Mouse (Mus musculus) spleen, postnatal 14 days (tissue): Measurements from ENCODE around the gene Hsf4.
A peak's percentile ranks its signal among the peaks of the same experiment; 100 is the strongest.
"Not testable (repeated sequence)": the region's sequence is repeated elsewhere in the genome, so short reads cannot be mapped to it uniquely, and the experiment has no call there.

Experiments
- DNase-seq, 2 experiments: peaks; one replicate each; pipeline ENCODE4 v3.0.0; 2021 to 2022; ENCODE audit warnings: low spot score in 2 of 2

Hsf4 gene

DNA sequence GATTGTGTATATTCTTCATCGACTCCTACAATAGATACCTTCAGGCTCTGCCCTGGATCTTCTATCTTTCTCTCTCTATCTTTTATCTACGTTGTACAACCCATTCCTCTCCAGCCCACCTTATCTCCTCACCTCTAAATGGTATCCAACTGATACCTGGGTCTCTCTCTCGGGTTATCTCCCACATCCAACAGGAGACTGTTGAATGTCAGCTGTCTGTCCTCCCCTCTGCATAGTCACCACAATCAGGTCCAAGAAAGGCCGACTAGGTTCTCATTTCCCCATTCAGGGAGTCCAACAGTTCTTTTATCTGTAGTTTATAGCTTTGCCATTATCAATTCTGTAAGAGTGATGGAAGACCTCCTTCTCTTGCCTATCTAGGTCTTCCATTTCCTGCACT is 12.6 kb downstream of the Hsf4 start:
- DNase-seq: no peak

DNA sequence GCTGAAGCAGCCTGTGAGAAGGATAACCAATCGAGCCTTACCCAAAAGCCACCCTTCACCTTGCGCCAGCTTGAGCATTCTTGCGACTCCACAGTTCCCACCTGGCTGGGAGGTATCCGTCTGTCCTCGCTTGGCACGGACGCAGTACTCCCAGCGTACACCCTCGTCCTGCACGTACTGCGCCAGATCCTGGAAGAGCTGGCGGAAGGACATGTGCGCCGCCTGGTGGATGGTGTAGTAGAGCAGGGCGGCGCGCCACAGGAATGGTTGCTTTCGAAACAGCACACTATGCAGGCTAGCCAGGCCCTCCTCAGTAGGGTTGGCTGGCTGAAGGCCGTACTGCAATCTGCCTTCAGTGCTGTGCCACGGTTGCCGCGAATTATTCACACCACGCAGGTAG is 13.5 kb downstream of the Hsf4 start:
- peak in 1 of 2 experiments; percentile 44 for DNase-seq

- DNase-seq: no peak
Observed at GRCm38 (mm10) chr8:105285514-105285913, 15.9 kb downstream of the Hsf4 start.

GRCm38 (mm10) chr8:105286907-105287306 is 17.3 kb downstream of the Hsf4 start:
- no peak for DNase-seq

- DNase-seq: no peak
Observed at GRCm38 (mm10) chr8:105288231-105288630, 18.6 kb downstream of the Hsf4 start.

DNA sequence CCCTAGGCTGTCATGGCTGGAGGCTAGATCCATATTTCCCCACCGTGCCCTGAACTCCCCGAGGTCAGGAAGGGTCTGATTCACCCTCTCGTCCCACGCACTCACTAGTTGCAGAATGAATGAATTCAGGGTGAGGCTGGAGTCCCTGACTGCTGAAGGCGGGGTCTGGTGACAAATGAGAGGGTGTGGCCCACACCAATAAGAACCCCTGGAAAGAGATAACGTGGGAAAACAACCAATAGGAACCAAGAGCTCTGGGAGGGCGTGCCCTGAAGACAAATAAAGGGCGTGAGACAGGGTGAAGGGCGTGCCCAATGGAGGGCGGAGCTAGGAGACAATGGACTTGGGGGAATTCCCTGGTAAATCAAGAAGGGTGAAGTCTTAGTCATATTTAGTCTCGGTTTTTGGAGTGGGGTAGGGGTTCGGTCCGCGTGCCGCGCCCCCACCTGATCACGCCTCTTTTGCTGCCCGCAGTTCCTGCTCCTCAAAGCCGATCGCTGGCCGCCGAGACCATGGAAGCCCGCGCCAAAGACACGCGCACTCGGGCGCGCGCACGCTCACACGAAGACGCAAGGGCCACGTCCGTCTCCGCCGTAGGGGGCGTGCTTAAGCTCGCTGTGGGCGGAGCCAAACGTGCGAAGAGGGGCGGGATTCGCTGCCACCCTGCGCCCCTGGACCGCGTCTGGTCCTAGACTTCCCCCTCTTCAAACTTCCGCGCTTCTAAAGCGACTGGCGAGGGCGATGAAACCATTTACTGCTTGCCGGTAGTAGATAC is 19.5 kb downstream of the Hsf4 start:
- peak; percentile 84 to 90 for DNase-seq

GRCm38 (mm10) chr8:105289805-105290460 is 20.3 kb downstream of the Hsf4 start, which contains the start of gene 4931428F04Rik:
Gene 4931428F04Rik, minus strand, starts transcription at chr8:105289864.
- DNase-seq: no peak

- peak; percentile 82 to 94 for DNase-seq
Observed at GRCm38 (mm10) chr8:105290554-105291314, 21.1 kb downstream of the Hsf4 start.

GRCm38 (mm10) chr8:105291364-105291763 is 21.8 kb downstream of the Hsf4 start:
- DNase-seq: not testable (repeated sequence)

DNA sequence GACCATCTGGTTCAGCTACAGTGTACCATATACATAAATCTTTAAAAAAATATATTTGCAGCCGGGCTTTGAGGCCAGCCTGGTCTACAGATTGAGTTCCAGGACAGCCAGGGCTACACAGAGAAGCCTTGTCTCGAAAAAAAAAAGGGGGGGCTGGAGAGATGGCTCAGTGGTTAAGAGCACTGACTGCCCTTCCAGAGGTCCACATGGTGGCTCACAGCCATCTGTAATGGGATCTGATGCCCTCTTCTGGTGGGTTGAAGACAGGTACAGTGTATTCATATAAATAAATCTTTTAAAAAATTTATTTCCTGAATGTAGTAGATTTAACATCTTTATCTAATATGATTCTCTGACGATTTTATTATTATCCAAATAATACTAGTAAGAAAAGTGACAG is 22.2 kb downstream of the Hsf4 start:
- not testable (repeated sequence) for DNase-seq

DNA sequence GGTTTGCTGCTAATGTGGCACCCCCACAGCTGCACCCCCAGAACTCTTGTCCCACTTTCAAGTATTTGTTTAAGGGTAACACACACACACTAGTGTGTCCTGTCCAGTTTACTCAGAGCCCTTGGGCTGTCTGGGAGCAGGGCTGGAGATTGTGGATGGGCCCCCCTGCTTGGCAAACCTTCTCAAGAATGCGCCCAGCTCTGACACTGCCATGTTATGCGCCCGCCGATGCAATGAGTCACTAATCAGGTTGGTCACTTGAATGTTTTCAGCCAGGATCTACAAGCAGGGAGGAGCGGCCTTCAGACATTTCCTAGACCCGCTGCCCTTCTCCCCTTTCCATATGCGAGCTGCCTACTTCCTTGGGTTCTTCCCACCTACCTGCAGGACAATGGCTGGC is 22.9 kb downstream of the Hsf4 start:
- no peak for DNase-seq

- no peak for DNase-seq
Observed at GRCm38 (mm10) chr8:105293405-105293804, 23.8 kb downstream of the Hsf4 start.

- DNase-seq: no peak
Observed at GRCm38 (mm10) chr8:105294776-105295175, 25.2 kb downstream of the Hsf4 start.

DNA sequence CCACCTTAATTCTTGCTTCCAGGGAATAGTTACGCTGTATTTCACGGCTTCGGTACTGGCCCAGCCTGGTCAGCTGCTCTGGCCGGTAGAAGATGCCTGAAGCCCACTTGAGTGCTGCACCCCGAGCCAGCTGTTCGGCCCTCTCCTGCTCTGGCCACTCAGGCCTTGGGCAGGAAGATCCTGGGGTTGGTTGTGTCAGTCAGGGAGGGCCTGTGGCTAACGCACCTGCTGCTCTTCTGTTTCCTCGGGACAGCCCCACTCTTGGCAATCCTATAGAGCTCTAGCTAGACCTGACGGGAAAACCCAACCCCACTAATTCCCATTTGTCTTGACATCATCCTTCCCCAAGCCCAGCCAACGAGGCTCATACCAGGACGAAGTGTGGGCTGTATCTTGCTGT is 25.7 kb downstream of the Hsf4 start:
- no peak for DNase-seq

DNA sequence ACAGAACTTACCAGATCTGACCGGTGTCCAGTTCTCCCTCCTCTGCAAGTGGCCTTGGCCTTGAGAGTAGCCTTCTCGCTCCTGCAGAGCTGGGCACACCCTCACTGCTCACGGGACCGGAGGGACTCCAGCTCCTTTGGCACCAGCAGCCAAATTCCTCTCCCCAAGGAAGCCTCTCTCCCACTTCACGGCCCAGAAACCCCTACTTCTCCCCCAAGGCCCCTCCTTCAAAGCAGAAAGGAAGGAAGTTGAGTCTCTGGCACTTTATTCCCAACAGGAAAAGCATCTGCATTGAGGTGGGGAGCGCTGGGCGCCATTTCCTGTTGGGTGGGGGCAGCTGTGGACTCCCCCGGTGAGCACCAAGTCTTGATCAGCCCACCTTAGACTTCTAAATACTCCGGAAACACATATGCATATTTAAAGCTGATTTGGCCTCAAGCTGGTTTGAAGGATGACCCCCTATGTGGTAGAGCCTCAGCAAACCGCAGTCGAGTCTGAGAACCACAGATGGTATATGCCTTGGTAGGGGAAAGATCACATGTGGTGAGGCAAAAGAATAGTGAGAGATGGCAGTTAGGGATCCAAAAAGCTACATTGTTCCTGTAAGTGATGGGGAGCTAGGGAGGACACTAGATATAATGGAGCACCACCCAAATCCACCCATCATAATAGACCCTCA is 26.4 kb downstream of the Hsf4 start, which contains the start of gene Exoc3l:
TSS of gene Exoc3l (minus strand) at position 207 of the 679 bp plus-strand sequence.
- no peak for DNase-seq

GRCm38 (mm10) chr8:105297511-105298192 is 28.1 kb downstream of the Hsf4 start, which contains the start of gene E2f4:
Gene E2f4, plus strand, starts transcription at chr8:105297663.
- peak; percentile 83 to 89 for DNase-seq

GRCm38 (mm10) chr8:105298351-105299252 is 29.0 kb downstream of the Hsf4 start:
- DNase-seq: no peak

GRCm38 (mm10) chr8:105299962-105300361 is 30.4 kb downstream of the Hsf4 start:
- peak; percentile 67 to 72 for DNase-seq

DNA sequence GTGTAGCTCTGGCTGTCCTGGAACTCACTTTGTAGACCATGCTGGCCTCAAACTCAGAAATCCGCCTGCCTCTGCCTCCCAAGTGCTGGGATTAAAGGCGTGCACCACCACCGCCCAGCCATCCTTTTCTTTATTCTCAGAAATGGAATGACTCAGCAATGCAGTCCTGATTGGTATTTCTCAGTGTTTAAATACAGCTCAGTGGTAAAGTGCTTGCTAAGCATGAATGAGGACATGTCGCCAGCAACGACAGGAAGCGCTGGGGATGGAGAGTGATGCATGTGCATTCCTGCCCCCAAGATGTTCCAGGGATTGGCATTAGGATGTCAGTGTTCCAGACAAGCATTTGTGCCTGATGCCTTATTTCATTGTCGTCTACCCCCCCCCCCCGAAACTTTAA is 33.8 kb downstream of the Hsf4 start:
- DNase-seq: no peak

DNA sequence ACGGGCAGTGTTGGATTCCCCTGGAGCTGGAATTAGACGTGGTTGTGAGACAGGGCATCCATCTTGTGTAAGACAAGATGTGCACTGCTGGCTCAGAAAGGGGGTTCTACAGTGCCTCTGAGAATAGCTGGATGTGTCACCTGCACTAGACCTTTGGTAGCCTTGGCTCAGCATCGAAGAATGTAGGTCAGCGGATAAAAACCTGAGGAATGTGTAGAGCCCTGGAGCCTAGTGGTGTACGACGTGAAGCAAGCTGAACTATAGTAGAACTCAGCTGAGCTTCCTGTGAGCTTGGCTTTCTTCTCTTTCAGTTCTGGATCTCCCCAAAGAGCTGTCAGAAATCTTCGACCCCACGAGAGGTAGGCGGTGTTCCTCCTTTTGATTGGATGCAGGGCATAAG is 34.3 kb downstream of the Hsf4 start:
- DNase-seq: no peak
